Mouse (Mus musculus) embryonic fibroblast, embryonic 13.5 days (primary cell): Measurements from ENCODE around the gene Gprc5c. TPM values are rescaled to one million over a fixed set of nuclear protein-coding genes. Genes with fewer than 3 reads are reported as not detected.
"Not testable (repeated sequence)": the region's sequence is repeated elsewhere in the genome, so short reads cannot be mapped to it uniquely, and the experiment has no call there.

Source experiments
- H3K27ac ChIP-seq: 2 replicates; pipeline ENCODE4 v1.5.1; 2012; ENCODE audit warnings: low read length, control low read depth, inconsistent platforms; ENCODE audit not compliant: insufficient read depth
- H3K4me1 ChIP-seq: 2 replicates; pipeline ENCODE4 v1.6.1; 2011; ENCODE audit warnings: low read length; ENCODE audit not compliant: control insufficient read depth, insufficient read depth
- H3K4me3 ChIP-seq: 2 replicates; pipeline ENCODE4 v1.5.1; 2011; ENCODE audit warnings: mild to moderate bottlenecking, control low read depth, low read length; ENCODE audit not compliant: insufficient read depth
- CTCF ChIP-seq: IDR thresholded peaks from 2 replicates; pipeline ENCODE4 v1.5.1; 2011; ENCODE audit warnings: mild to moderate bottlenecking, control low read depth, low read length, moderate library complexity, borderline replicate concordance; ENCODE audit not compliant: insufficient read depth
- POLR2A ChIP-seq: IDR thresholded peaks from 2 replicates; pipeline ENCODE4 v1.6.1; 2011; ENCODE audit warnings: low read depth, mild to moderate bottlenecking, control low read depth, low read length, moderate library complexity
- polyA plus RNA-seq: library from polyadenylated mRNA; stranded (reverse); fragments of >200 nt; gene quantifications from 2 replicates; pipeline ENCODE4 v1.2.4, GENCODE M21; 2011; ENCODE audit warnings: low read depth; ENCODE audit not compliant: missing spikeins, insufficient read length

The Gprc5c gene
- polyA plus RNA-seq, 1 experiment: 9.2 TPM

DNA sequence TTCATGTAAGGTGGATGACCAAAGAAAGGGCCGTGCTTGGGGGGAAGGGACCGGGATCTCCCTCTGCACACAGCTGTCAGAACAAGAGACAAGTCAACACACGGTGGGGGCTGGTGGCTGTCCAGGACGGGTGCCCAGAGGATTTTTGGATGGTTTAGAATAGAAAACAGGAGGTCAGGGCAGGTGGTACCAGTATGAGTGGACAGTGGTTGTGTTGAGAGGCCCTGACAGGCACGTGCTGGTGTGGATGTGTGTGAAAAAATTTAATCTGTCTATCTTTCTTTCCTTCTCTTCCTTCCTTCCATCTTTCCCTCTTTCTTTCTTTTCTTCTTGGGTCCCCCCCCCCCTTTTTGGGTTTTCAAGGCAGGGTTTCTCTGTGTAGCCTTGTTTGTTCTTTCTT lies 39.6 kb downstream of the Gprc5c start:
- TF ChIP-seq CTCF: no peak
- TF ChIP-seq POLR2A: no peak
- Histone ChIP-seq H3K4me1 (no peaks in the 10 kb centered on the region), H3K27ac (no peak overlapping the region), H3K4me3 (no peak overlapping the region)

DNA sequence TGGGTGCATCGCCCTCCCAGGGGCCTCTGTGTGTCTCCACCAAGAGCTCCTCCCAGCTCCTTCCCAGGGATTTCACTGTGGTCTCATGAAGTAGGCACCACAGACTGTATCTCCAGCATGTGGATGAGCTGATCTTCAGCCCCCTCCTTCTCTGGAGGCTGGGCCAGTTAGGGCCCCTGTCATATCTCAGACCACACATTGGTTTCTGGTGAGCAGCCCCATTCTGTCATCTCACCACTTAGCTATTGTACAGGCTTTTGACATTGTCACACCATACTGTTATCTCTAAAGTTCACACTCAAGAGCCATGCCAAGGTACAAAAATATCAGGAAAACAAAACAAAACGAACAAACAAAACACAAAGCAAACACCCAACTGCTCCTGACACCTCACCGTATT lies 45.1 kb downstream of the Gprc5c start:
- Histone ChIP-seq H3K4me3 (no peak overlapping the region), H3K27ac (no peak overlapping the region), H3K4me1 (no peaks in the 10 kb centered on the region)
- TF ChIP-seq CTCF (no peak), POLR2A (no peak)

DNA sequence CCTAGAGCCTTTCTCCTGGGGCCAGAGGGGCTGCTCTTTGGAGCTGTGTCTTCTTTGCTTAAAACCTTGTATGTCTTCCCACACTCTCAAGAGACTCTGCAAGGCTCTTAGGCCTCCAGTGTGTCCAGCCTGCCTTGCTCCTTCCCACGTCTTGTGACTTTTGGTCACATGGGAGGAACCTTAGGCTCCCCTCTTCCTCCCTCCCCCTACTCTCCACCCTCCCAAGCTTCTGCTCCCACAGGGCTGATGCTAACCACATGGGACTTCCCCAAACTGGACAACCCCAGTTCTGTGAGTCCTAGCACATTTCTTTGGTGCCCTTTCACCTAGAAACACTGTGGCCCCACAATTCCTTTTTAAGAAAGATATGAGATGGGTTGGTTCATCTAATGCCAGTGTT lies 47.1 kb downstream of the Gprc5c start:
- no peak overlapping the region for H3K27ac ChIP-seq
- TF ChIP-seq CTCF: no peak
- TF ChIP-seq POLR2A: no peak
- H3K4me3 ChIP-seq: no peak overlapping the region
- H3K4me1 ChIP-seq: no peaks in the 10 kb centered on the region

DNA sequence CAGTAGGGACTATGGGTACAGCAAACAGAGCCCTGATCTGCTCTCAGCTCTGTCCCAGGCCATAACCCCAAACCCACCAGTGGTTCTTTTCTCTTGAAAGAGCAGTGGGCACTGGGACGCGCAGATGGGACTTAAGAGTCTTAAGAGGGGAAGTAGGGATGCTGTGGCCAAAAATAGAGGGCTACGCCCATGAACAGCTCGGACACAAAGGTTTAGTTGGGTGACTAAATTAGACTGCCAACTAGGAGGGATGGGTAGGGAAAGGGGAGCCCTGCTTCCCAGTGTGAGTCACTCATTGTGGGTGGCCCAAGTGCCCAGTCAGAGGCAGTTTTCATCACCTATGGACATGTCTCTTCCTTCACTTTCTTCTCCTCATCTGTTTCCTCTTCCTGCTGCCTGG lies 52.3 kb downstream of the Gprc5c start:
- Histone ChIP-seq H3K27ac (no peak overlapping the region), H3K4me1 (no peaks in the 10 kb centered on the region), H3K4me3 (no peak overlapping the region)
- TF ChIP-seq POLR2A: no peak
- TF ChIP-seq CTCF: no peak

DNA sequence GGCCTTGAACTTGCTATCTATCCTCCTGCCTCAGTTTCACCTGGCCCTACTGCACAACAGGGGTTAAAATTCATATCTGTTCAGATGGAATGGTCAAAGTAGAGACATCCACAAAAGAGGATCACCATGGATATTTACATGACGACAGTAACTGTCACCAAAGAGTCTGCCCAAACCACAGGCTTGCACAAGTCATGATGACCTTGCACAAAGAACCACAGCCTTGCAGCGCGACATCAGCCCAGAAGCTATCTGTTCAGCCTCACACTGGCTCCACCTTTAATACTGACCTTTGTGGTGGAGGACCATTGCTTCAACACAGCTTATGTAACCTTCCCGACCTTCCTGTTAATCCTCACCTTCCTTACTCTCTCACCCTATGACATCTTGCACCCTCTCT lies 56.6 kb downstream of the Gprc5c start:
- no peak for TF ChIP-seq POLR2A
- TF ChIP-seq CTCF: no peak
- no peak overlapping the region for H3K27ac ChIP-seq
- no peaks in the 10 kb centered on the region for H3K4me1 ChIP-seq
- H3K4me3 ChIP-seq: no peak overlapping the region

DNA sequence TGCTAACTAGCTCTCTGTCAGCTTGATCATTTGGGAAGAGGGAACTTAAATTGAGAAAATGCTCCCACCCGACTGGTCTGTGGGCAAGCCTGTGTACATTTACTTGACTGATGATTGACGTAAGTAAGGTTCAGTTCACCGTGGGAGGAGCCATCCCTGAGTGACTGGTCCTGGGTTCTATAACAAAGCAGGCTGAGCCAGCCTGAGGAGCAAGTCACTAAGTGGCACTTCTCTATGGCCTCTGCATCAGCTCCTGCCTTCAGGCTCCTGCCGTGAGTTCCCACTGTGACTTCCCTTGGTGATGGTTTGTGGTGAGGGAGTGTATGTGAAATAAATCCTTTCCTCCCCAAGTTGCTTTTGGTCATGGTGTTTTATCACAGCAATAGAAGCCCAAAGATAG lies 57.1 kb downstream of the Gprc5c start:
- no peak overlapping the region for H3K27ac ChIP-seq
- H3K4me1 ChIP-seq: no peaks in the 10 kb centered on the region
- TF ChIP-seq POLR2A: no peak
- no peak for TF ChIP-seq CTCF
- H3K4me3 ChIP-seq: no peak overlapping the region

DNA sequence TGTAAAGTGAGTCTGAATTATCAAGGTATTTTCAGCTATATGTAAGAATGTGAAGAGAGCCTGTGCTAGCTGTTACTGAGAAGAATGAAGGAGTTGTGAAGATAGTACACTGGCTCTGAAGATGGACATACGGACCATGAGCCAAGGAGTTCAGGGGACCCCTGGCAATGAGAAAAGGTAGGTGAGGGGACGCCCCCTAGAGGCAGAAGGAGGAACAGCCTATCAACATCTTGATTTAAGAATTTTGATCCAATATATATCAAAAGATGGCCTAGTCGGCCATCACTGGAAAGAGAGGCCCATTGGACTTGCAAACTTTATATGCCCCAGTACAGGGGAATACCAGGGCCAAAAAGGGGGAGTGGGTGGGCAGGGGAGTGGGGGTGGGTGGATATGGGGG lies 58.6 kb downstream of the Gprc5c start:
- H3K27ac ChIP-seq, H3K4me1 ChIP-seq, H3K4me3 ChIP-seq: not testable (repeated sequence)

DNA sequence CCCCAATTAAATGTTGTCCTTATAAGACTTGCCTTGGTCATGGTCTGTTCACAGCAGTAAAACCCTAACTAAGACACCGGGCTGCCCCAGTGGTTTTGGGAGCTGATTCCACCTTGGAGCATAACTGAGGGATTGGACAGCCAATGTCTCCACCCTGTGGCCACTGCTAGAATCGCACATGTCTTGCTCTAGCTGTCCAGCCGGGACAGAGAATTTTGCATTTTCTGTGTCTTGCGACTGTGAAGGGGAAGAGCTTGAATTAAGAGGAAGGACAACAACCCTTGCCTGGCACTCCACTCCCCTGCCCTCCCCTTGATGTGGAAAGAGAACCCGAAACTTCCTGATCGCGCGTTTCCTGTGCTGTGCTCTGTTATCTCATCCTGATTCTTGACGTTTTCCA lies 61.9 kb downstream of the Gprc5c start:
- no peak for TF ChIP-seq POLR2A
- peak; percentile 92 for TF ChIP-seq CTCF
- Histone ChIP-seq H3K4me3 (no peak overlapping the region), H3K27ac (no peak overlapping the region), H3K4me1 (no peaks in the 10 kb centered on the region)

DNA sequence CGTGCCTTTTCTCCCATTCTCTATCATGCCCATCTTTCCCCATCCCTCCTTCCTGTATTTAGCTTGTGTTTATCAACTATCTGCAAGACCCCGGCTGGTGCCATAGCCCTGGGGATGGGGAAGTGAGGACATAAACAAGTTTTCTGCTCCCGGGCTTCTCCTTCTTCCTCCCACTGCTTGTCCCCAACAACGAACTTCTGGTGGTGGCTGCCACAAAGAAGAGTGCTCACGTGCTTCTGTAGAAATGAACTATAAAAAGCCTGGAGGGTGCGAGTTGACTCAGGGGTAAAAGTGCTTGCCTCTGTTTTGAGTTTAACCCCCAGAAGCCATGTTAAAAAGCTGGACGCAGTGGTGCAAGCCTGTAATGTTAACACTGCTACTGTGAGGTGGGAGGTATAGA lies 64.0 kb downstream of the Gprc5c start:
- Histone ChIP-seq H3K4me3 (no peak overlapping the region), H3K27ac (no peak overlapping the region), H3K4me1 (no peaks in the 10 kb centered on the region)
- TF ChIP-seq POLR2A: no peak
- no peak for TF ChIP-seq CTCF

DNA sequence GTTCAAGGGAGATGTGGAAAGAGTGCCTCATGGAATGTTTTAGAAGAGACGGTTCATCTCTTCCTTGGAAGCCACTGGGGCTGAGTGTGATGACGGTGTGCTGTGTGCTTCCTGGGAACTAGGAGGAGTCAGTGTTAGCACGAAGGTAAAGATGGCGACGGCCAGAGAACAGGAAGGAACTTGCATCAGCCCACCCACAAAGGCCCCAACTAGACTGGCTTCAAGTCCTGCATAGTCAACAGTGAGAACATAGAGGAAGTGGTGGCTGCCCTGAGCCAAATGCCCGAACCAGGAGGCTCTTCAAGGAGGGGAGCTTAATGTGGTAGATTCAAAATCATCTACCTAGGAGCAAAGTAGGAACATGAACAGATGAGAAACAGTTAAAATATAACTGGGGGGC lies 66.2 kb downstream of the Gprc5c start:
- no peak overlapping the region for H3K4me3 ChIP-seq
- no peak overlapping the region for H3K27ac ChIP-seq
- no peaks in the 10 kb centered on the region for H3K4me1 ChIP-seq
- no peak for TF ChIP-seq CTCF
- no peak for TF ChIP-seq POLR2A

Other genes starting within 250 kb of the Gprc5c start
- gene Rpl38, start 182.6 kb upstream of the Gprc5c start, polyA plus RNA-seq: 1,513 and 1,676 TPM in 2 replicates
- gene Ttyh2, start 175.7 kb upstream of the Gprc5c start, polyA plus RNA-seq: 26.9 and 28.0 TPM in 2 replicates
- gene Dnaic2, start 123.7 kb upstream of the Gprc5c start, polyA plus RNA-seq: 0.61 and 0.70 TPM in 2 replicates
- gene Kif19a, start 85.8 kb upstream of the Gprc5c start, polyA plus RNA-seq: not detected in 2 replicates
- gene Btbd17, start 55.2 kb upstream of the Gprc5c start, polyA plus RNA-seq: not detected in 2 replicates
- gene Gpr142, start 52.2 kb upstream of the Gprc5c start, polyA plus RNA-seq: not detected in 2 replicates
- gene Cd300a, start 38.9 kb downstream of the Gprc5c start, polyA plus RNA-seq: 0.84 TPM in 1 of 2 replicates, not detected in the other
- 0.48 and 1.1 TPM in 2 replicates for gene Cd300lb, start 83.2 kb downstream of the Gprc5c start, polyA plus RNA-seq
- gene Cd300c, start 118.0 kb downstream of the Gprc5c start, polyA plus RNA-seq: not detected in 2 replicates
- 0.18 and 0.58 TPM in 2 replicates for gene Cd300ld, start 138.8 kb downstream of the Gprc5c start, polyA plus RNA-seq
- gene Cd300c2, start 150.7 kb downstream of the Gprc5c start, polyA plus RNA-seq: 0.67 TPM in 1 of 2 replicates, not detected in the other
- gene Cd300ld2, start 165.0 kb downstream of the Gprc5c start, polyA plus RNA-seq: not detected in 2 replicates
- gene Cd300ld4, start 175.9 kb downstream of the Gprc5c start, polyA plus RNA-seq: not detected in 2 replicates
- gene Cd300ld5, start 186.6 kb downstream of the Gprc5c start, polyA plus RNA-seq: not detected in 2 replicates
- 1.2 TPM in 1 of 2 replicates, not detected in the other for gene Cd300ld3, start 197.3 kb downstream of the Gprc5c start, polyA plus RNA-seq
- gene Cd300e, start 211.0 kb downstream of the Gprc5c start, polyA plus RNA-seq: not detected in 2 replicates
- 0.32 and 0.35 TPM in 2 replicates for gene Rab37, start 240.3 kb downstream of the Gprc5c start, polyA plus RNA-seq